Mouse (Mus musculus): ENCODE measurements around the gene Abhd13. TPM values are rescaled to one million over a fixed set of nuclear protein-coding genes. Genes with fewer than 3 reads are reported as not detected.
A peak's percentile ranks its signal among the peaks of the same experiment; 100 is the strongest.

Gene Abhd13
- polyA plus RNA-seq, 1 experiment from 2014 or later, result 10.9 TPM

- Histone ChIP-seq H3K9me3 (ENCODE audit: control insufficient read depth, low read length) (no peaks in the 10 kb centered on the region), H3K4me3 (ENCODE audit: low read depth, low read length) (peak within 1 kb of the TSS; percentile 22), H3K27me3 (replicated peaks; ENCODE audit: control insufficient read depth, insufficient read depth, low read length) (peaks cover 8% of the 10 kb centered on the region), H3K36me3 (ENCODE audit: control insufficient read depth, insufficient read depth, low read length) (no peaks in the 10 kb centered on the region), H3K9ac (ENCODE audit: low read depth, low read length) (no peak within 1 kb of the TSS), H3K27ac (ENCODE audit: low read depth, low read length) (no peak within 1 kb of the TSS), H3K4me1 (replicated peaks; ENCODE audit: control insufficient read depth, insufficient read depth, low read length) (no peaks in the 10 kb centered on the region), H3K4me2 (peak within 1 kb of the TSS; percentile 69)
- DNase-seq (ENCODE audit: low spot score) (no peak), ATAC-seq (replicated peaks; ENCODE audit: low FRiP score) (no peak)
- 59% methylated on average over 16 of the region's 16 CpGs for WGBS
Measured at GRCm38 (mm10) chr8:10006156-10006985, 28.9 kb downstream of the Abhd13 start, which contains the start of gene Tnfsf13b. TSS of gene Tnfsf13b (plus strand) at chr8:10006467.

GRCm38 (mm10) chr8:10006986-10007659 is 29.6 kb downstream of the Abhd13 start:
- ATAC-seq (replicated peaks; ENCODE audit: low FRiP score) (no peak), DNase-seq (ENCODE audit: low spot score) (peak; percentile 46)
- Histone ChIP-seq H3K4me1 (replicated peaks; ENCODE audit: control insufficient read depth, insufficient read depth, low read length) (no peaks in the 10 kb centered on the region), H3K4me3 (ENCODE audit: low read depth, low read length) (peak overlapping the region; percentile 22), H3K36me3 (ENCODE audit: control insufficient read depth, insufficient read depth, low read length) (no peaks in the 10 kb centered on the region), H3K4me2 (peak overlapping the region; percentile 69), H3K27ac (ENCODE audit: low read depth, low read length) (no peak overlapping the region), H3K9ac (ENCODE audit: low read depth, low read length) (no peak overlapping the region), H3K9me3 (ENCODE audit: control insufficient read depth, low read length) (no peaks in the 10 kb centered on the region), H3K27me3 (replicated peaks; ENCODE audit: control insufficient read depth, insufficient read depth, low read length) (peaks cover 8% of the 10 kb centered on the region)
- 7% methylated on average over 29 of the region's 29 CpGs for WGBS

GRCm38 (mm10) chr8:10007660-10008028 is 30.1 kb downstream of the Abhd13 start:
- Histone ChIP-seq H3K9me3 (ENCODE audit: control insufficient read depth, low read length) (no peaks in the 10 kb centered on the region), H3K4me2 (peak overlapping the region; percentile 69), H3K36me3 (ENCODE audit: control insufficient read depth, insufficient read depth, low read length) (no peaks in the 10 kb centered on the region), H3K4me3 (ENCODE audit: low read depth, low read length) (peak overlapping the region; percentile 22; the same call in 1 of the 2 replicates), H3K27me3 (replicated peaks; ENCODE audit: control insufficient read depth, insufficient read depth, low read length) (peaks cover 8% of the 10 kb centered on the region), H3K9ac (ENCODE audit: low read depth, low read length) (no peak overlapping the region), H3K27ac (ENCODE audit: low read depth, low read length) (no peak overlapping the region), H3K4me1 (replicated peaks; ENCODE audit: control insufficient read depth, insufficient read depth, low read length) (no peaks in the 10 kb centered on the region)
- DNase-seq (ENCODE audit: low spot score), result no peak
- no peak for ATAC-seq (replicated peaks; ENCODE audit: low FRiP score)
- WGBS, result 38% methylated on average over 6 of the region's 6 CpGs

GRCm38 (mm10) chr8:10016252-10016651 is 38.7 kb downstream of the Abhd13 start:
- Histone ChIP-seq H3K9ac (ENCODE audit: low read depth, low read length) (no peak overlapping the region), H3K4me2 (no peak overlapping the region), H3K4me1 (replicated peaks; ENCODE audit: control insufficient read depth, insufficient read depth, low read length) (no peaks in the 10 kb centered on the region), H3K27ac (ENCODE audit: low read depth, low read length) (no peak overlapping the region), H3K9me3 (ENCODE audit: control insufficient read depth, low read length) (no peaks in the 10 kb centered on the region), H3K4me3 (ENCODE audit: low read depth, low read length) (no peak overlapping the region), H3K36me3 (ENCODE audit: control insufficient read depth, insufficient read depth, low read length) (no peaks in the 10 kb centered on the region), H3K27me3 (replicated peaks; ENCODE audit: control insufficient read depth, insufficient read depth, low read length) (no peaks in the 10 kb centered on the region)
- WGBS, result 75% methylated on average over 1 of the region's 1 CpGs
- DNase-seq (ENCODE audit: low spot score), result no peak
- ATAC-seq (replicated peaks; ENCODE audit: low FRiP score), result no peak

GRCm38 (mm10) chr8:10017231-10017630 is 39.7 kb downstream of the Abhd13 start:
- WGBS, result 80% methylated on average over 3 of the region's 3 CpGs
- no peaks in the 10 kb centered on the region for H3K9me3 ChIP-seq (ENCODE audit: control insufficient read depth, low read length)
- H3K4me2 ChIP-seq, result no peak overlapping the region
- DNase-seq (ENCODE audit: low spot score) (no peak), ATAC-seq (replicated peaks; ENCODE audit: low FRiP score) (no peak)
- H3K27ac ChIP-seq (ENCODE audit: low read depth, low read length), result no peak overlapping the region
- no peaks in the 10 kb centered on the region for H3K36me3 ChIP-seq (ENCODE audit: control insufficient read depth, insufficient read depth, low read length)
- H3K9ac ChIP-seq (ENCODE audit: low read depth, low read length), result no peak overlapping the region
- no peaks in the 10 kb centered on the region for H3K4me1 ChIP-seq (replicated peaks; ENCODE audit: control insufficient read depth, insufficient read depth, low read length)
- no peaks in the 10 kb centered on the region for H3K27me3 ChIP-seq (replicated peaks; ENCODE audit: control insufficient read depth, insufficient read depth, low read length)
- no peak overlapping the region for H3K4me3 ChIP-seq (ENCODE audit: low read depth, low read length)

GRCm38 (mm10) chr8:10030320-10031060 is 53.0 kb downstream of the Abhd13 start:
- H3K9ac ChIP-seq (ENCODE audit: low read depth, low read length), result no peak overlapping the region
- no peaks in the 10 kb centered on the region for H3K36me3 ChIP-seq (ENCODE audit: control insufficient read depth, insufficient read depth, low read length)
- WGBS, result 78% methylated on average over 8 of the region's 8 CpGs
- no peaks in the 10 kb centered on the region for H3K27me3 ChIP-seq (replicated peaks; ENCODE audit: control insufficient read depth, insufficient read depth, low read length)
- DNase-seq (ENCODE audit: low spot score) (no peak), ATAC-seq (replicated peaks; ENCODE audit: low FRiP score) (no peak)
- no peak overlapping the region for H3K4me2 ChIP-seq
- no peak overlapping the region for H3K27ac ChIP-seq (ENCODE audit: low read depth, low read length)
- no peaks in the 10 kb centered on the region for H3K4me1 ChIP-seq (replicated peaks; ENCODE audit: control insufficient read depth, insufficient read depth, low read length)
- no peaks in the 10 kb centered on the region for H3K9me3 ChIP-seq (ENCODE audit: control insufficient read depth, low read length)
- no peak overlapping the region for H3K4me3 ChIP-seq (ENCODE audit: low read depth, low read length)

GRCm38 (mm10) chr8:10031177-10031576 is 53.7 kb downstream of the Abhd13 start:
- H3K9me3 ChIP-seq (ENCODE audit: control insufficient read depth, low read length), result no peaks in the 10 kb centered on the region
- 70% methylated on average over 9 of the region's 9 CpGs for WGBS

GRCm38 (mm10) chr8:10040866-10041265 is 63.4 kb downstream of the Abhd13 start:
- WGBS, result 51% methylated on average over 3 of the region's 3 CpGs
- no peaks in the 10 kb centered on the region for H3K27me3 ChIP-seq (replicated peaks; ENCODE audit: control insufficient read depth, insufficient read depth, low read length)
- no peaks in the 10 kb centered on the region for H3K36me3 ChIP-seq (ENCODE audit: control insufficient read depth, insufficient read depth, low read length)
- no peak overlapping the region for H3K27ac ChIP-seq (ENCODE audit: low read depth, low read length)
- DNase-seq (ENCODE audit: low spot score), result no peak
- no peaks in the 10 kb centered on the region for H3K4me1 ChIP-seq (replicated peaks; ENCODE audit: control insufficient read depth, insufficient read depth, low read length)
- H3K9me3 ChIP-seq (ENCODE audit: control insufficient read depth, low read length), result no peaks in the 10 kb centered on the region
- H3K9ac ChIP-seq (ENCODE audit: low read depth, low read length), result no peak overlapping the region
- no peak overlapping the region for H3K4me2 ChIP-seq
- ATAC-seq (replicated peaks; ENCODE audit: low FRiP score), result no peak
- no peak overlapping the region for H3K4me3 ChIP-seq (ENCODE audit: low read depth, low read length)

More at GRCm38 (mm10) chr8:10031177-10031576, 53.7 kb downstream of the Abhd13 start:
- H3K27me3 ChIP-seq (replicated peaks; ENCODE audit: control insufficient read depth, insufficient read depth, low read length), result no peaks in the 10 kb centered on the region
- ATAC-seq (replicated peaks; ENCODE audit: low FRiP score), result no peak
- no peaks in the 10 kb centered on the region for H3K36me3 ChIP-seq (ENCODE audit: control insufficient read depth, insufficient read depth, low read length)
- no peak for DNase-seq (ENCODE audit: low spot score)
- H3K27ac ChIP-seq (ENCODE audit: low read depth, low read length), result no peak overlapping the region
- no peak overlapping the region for H3K9ac ChIP-seq (ENCODE audit: low read depth, low read length)
- no peak overlapping the region for H3K4me3 ChIP-seq (ENCODE audit: low read depth, low read length)
- no peak overlapping the region for H3K4me2 ChIP-seq
- H3K4me1 ChIP-seq (replicated peaks; ENCODE audit: control insufficient read depth, insufficient read depth, low read length), result no peaks in the 10 kb centered on the region

Measured in liver, embryonic 11.5 days (tissue).